Mouse (Mus musculus) intestine, embryonic 15.5 days (tissue): ENCODE data around the gene Nectin1. TPM values are rescaled to one million over a fixed set of nuclear protein-coding genes. Genes with fewer than 3 reads are reported as not detected.
A peak's percentile ranks its signal among the peaks of the same experiment; 100 is the strongest.

Source experiments
- ATAC-seq: fragments of 200-750 bp; cut with Nextera tagmentation; 2 replicates; pipeline ENCODE4 v1.8.0; 2017; ENCODE audit warnings: moderate TSS enrichment, moderate library complexity
- H3K27ac ChIP-seq: fragments of 300-500 bp; sonication (generic); 2 replicates; pipeline ENCODE4 v1.5.1; 2015; ENCODE audit warnings: mild to moderate bottlenecking, inconsistent platforms
- H3K27me3 ChIP-seq: fragments of 300-500 bp; sonication (generic); replicated peaks from 2 replicates; pipeline ENCODE4 v1.6.1; 2015; ENCODE audit warnings: inconsistent platforms
- H3K36me3 ChIP-seq: fragments of 300-500 bp; sonication (generic); 2 replicates; pipeline ENCODE4 v1.6.1; 2015; ENCODE audit warnings: inconsistent platforms
- H3K4me1 ChIP-seq: fragments of 300-500 bp; sonication (generic); replicated peaks from 2 replicates; pipeline ENCODE4 v1.6.1; 2015; ENCODE audit warnings: inconsistent platforms
- H3K4me2 ChIP-seq: fragments of 300-500 bp; sonication (generic); replicated peaks from 2 replicates; pipeline ENCODE4 v1.6.1; 2015; ENCODE audit warnings: mild to moderate bottlenecking, inconsistent platforms
- H3K4me3 ChIP-seq: fragments of 300-500 bp; sonication (generic); replicated peaks from 2 replicates; pipeline ENCODE4 v1.5.1; 2015; ENCODE audit warnings: inconsistent platforms
- H3K9ac ChIP-seq: fragments of 300-500 bp; sonication (generic); 2 replicates; pipeline ENCODE4 v1.6.1; 2015; ENCODE audit warnings: inconsistent platforms
- H3K9me3 ChIP-seq: fragments of 300-500 bp; sonication (generic); 2 replicates; pipeline ENCODE4 v1.6.1; 2016; ENCODE audit warnings: inconsistent platforms
- WGBS: fragments of 180-500 bp; shearing (Covaris S2); methylation state at CpG from one replicate; pipeline ENCODE4 v1.1.7; 2015; 5-methylcytosine and 5-hydroxymethylcytosine counted together
- polyA plus RNA-seq: library from polyadenylated mRNA; unstranded; fragments of >200 nt; fragmentation: Nextera tagmentation; extraction: Ambion mirVana; gene quantifications from 2 replicates; pipeline ENCODE4 v1.2.1, GENCODE M21; 2015

Nectin1 gene
- polyA plus RNA-seq, 1 experiment from 2014 or later, result 4.1 TPM

DNA sequence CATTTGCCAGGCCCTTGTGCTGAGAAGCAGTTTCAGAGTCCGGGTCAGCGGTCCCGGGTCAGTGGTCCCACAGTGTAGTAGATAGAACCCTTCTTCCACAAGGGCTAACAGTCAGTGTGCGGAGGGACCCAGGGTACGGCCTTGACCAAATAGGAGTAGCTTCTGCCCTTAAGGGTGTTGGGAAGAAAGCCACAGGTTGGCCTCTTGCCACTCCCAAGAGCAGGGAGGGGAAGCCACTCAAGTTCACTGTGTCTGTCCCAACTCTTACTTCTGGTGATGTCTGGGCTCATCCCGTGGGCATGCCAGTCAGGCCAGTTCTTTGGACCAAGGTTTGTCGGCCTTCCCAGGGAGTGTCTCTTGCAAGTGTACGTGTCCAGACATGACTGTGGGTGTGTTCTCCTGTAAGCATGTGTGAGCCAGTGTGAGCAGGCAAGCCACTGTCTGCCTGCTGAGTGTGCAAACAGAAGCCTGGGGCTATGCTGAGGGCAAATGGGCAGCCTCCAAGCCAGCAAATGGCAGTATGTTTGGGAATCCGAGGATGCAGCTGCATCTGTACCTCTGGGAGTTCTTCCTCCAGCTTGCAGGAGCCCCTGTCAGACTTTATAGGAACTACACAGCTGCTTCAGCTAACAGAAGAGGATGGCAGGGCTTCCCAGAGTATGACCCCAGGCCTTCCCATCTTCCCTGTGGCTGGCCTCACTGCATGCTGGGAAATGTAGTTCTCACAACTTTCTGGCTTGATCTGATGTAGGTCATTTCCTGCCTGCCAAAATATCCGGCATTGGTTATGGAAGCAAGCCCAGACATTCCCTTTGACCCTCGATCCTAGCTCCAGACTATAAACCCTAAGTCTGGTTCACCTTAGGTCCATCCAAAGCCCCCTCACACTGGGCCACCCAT is 53.3 kb downstream of the Nectin1 start:
- 76% methylated on average over 11 of the region's 11 CpGs for WGBS
- ATAC-seq, result no peak
- no peaks in the 10 kb centered on the region for H3K27me3 ChIP-seq
- H3K9me3 ChIP-seq, result no peaks in the 10 kb centered on the region
- no peak overlapping the region for H3K4me2 ChIP-seq
- no peak overlapping the region for H3K4me3 ChIP-seq
- no peak overlapping the region for H3K9ac ChIP-seq
- H3K27ac ChIP-seq, result no peak overlapping the region
- H3K36me3 ChIP-seq, result no peaks in the 10 kb centered on the region
- H3K4me1 ChIP-seq, result no peaks in the 10 kb centered on the region

DNA sequence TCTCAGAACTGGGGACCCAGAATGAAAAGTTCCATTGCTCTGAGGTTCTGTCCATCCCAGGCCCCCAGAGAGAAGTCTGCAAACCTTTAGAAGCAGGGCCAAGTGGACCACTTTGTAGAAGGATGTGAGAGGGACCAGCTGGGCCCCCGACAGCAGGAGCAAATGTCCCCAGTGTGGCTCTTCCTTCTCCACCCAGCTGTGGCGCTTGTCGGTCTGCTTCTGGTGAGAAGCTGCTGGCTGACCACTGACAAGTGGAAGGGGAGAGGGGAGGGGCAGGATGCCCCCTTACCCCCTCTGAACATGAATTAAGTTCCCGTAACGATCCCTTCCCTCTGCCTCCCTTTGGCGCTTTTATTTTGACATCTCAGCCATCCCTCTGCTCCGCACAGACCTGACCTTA is 54.0 kb downstream of the Nectin1 start:
- Histone ChIP-seq H3K9ac (no peak overlapping the region), H3K4me1 (no peaks in the 10 kb centered on the region), H3K27ac (no peak overlapping the region), H3K36me3 (no peaks in the 10 kb centered on the region), H3K9me3 (no peaks in the 10 kb centered on the region), H3K4me3 (no peak overlapping the region), H3K4me2 (no peak overlapping the region), H3K27me3 (no peaks in the 10 kb centered on the region)
- no peak for ATAC-seq
- 66% methylated on average over 7 of the region's 7 CpGs for WGBS

DNA sequence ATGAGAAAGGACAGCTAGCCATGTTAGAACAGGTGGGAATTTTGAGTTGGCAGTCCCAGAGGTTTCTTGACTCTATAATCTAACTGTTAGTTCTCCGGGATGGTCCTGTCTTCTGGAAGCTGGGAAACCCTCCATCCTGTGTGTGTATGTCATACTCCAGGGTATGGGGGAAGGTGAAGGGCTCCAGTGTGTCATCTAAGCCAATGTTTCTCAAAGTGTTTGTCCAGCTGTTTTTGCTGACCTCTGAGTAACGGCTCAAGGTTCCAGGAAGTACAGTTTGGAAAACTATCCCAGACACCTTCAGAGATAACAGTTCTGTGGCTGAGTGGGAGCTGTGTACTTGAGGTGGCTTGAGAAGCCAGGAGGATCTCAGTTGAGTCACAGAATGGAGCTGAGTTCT is 56.7 kb downstream of the Nectin1 start:
- no peak overlapping the region for H3K4me3 ChIP-seq
- WGBS, result 73% methylated on average over 2 of the region's 2 CpGs
- no peaks in the 10 kb centered on the region for H3K4me1 ChIP-seq
- no peak overlapping the region for H3K9ac ChIP-seq
- H3K27me3 ChIP-seq, result no peaks in the 10 kb centered on the region
- ATAC-seq, result no peak
- H3K27ac ChIP-seq, result no peak overlapping the region
- no peak overlapping the region for H3K4me2 ChIP-seq
- no peaks in the 10 kb centered on the region for H3K36me3 ChIP-seq
- no peaks in the 10 kb centered on the region for H3K9me3 ChIP-seq

DNA sequence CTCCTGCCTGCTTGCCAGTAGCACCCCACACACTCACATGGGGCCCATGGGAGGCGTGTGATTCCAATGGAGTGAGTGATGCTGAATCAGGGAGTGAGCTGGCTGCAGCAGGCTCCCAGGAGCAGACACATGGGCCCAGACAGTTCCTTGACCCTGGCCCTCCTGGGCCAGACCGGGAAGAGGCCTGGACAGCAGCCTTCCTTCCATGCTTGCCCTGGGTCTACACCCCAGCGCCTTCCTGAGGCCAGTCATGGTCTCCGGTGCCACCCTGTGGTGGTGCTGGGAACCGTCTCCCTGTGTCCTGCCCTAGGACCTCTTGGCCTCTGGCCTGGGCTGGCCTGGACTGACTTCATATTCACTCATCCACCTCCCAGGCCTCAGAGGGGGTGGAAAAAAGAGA is 58.1 kb downstream of the Nectin1 start:
- H3K9ac ChIP-seq, result no peak overlapping the region
- H3K36me3 ChIP-seq, result no peaks in the 10 kb centered on the region
- no peaks in the 10 kb centered on the region for H3K27me3 ChIP-seq
- H3K27ac ChIP-seq, result no peak overlapping the region
- peak; percentile 36; the same call in 1 of the 2 replicates for ATAC-seq
- no peaks in the 10 kb centered on the region for H3K4me1 ChIP-seq
- no peaks in the 10 kb centered on the region for H3K9me3 ChIP-seq
- WGBS, result 45% methylated on average over 5 of the region's 5 CpGs
- H3K4me2 ChIP-seq, result no peak overlapping the region
- H3K4me3 ChIP-seq, result no peak overlapping the region

DNA sequence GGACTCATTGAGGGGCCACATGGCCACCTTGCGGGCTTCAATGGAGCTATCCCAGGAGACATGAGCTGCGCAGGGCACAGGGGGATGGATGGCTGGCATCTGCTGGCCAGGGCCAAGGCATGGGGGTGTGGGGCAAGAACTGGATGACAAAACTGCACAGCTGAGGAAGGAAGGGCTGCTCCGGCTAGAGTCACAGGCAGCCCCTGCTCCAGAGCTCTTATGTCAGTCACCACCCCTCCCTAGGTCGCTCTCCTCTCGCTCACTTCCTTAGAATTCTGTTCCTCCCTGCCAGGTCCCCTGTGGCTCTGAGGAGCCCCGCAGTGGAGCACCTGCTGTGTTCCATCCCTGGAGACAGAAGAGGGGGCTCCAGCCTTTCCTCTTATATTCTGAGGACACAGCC is 63.8 kb downstream of the Nectin1 start:
- H3K4me2 ChIP-seq, result no peak overlapping the region
- WGBS, result 36% methylated on average over 6 of the region's 6 CpGs
- no peak overlapping the region for H3K27ac ChIP-seq
- no peaks in the 10 kb centered on the region for H3K9me3 ChIP-seq
- ATAC-seq, result no peak
- H3K27me3 ChIP-seq, result no peaks in the 10 kb centered on the region
- no peak overlapping the region for H3K9ac ChIP-seq
- H3K36me3 ChIP-seq, result no peaks in the 10 kb centered on the region
- H3K4me1 ChIP-seq, result peaks cover 3% of the 10 kb centered on the region; the same call in 1 of the 2 replicates
- H3K4me3 ChIP-seq, result no peak overlapping the region

DNA sequence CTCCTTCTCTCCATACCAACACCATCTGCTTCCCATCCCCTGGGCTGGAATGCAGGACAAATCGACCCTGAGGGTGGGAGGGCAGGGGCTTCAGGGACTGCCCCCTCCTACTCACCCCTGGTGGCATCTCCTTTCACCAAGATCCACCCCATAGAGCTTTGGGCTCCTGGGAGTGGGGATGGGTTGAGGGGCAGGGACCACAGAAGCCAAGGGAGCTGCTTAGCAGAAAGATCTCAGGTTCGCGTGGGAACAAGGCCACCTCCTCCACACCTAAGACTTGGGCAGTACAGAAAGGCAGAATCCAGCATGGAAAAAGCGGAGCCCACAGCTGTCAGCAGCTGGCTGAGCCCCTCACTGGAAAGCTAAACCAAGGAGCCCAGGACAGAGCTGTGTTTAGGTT is 64.3 kb downstream of the Nectin1 start:
- no peaks in the 10 kb centered on the region for H3K9me3 ChIP-seq
- H3K36me3 ChIP-seq, result no peaks in the 10 kb centered on the region
- peaks cover 3% of the 10 kb centered on the region; the same call in 1 of the 2 replicates for H3K4me1 ChIP-seq
- H3K4me2 ChIP-seq, result no peak overlapping the region
- 26% methylated on average over 3 of the region's 4 CpGs for WGBS
- H3K27ac ChIP-seq, result no peak overlapping the region
- no peak overlapping the region for H3K4me3 ChIP-seq
- H3K27me3 ChIP-seq, result no peaks in the 10 kb centered on the region
- ATAC-seq, result no peak
- H3K9ac ChIP-seq, result no peak overlapping the region

DNA sequence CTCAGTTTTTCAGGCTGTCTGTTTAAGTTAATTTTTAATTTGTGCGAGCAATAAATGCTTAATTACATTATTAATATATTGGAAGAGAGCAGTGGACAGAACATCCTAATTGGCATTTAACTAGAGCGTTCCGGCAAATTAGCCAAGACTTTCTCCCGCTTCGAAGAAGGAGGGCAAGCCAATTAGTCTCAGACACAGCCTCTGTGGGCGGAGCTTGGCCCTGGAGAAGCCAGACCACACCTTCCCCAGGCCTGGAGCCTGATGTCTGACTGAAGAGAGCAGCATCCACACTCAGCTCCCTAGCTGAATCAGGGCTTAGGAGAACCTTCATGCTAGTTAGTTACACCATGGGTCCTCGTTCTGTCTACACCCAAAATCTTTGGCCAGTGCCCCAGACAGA is 64.8 kb downstream of the Nectin1 start:
- Histone ChIP-seq H3K36me3 (no peaks in the 10 kb centered on the region), H3K9ac (no peak overlapping the region), H3K4me1 (peaks cover 3% of the 10 kb centered on the region; the same call in 1 of the 2 replicates), H3K27me3 (no peaks in the 10 kb centered on the region), H3K4me3 (no peak overlapping the region), H3K9me3 (no peaks in the 10 kb centered on the region), H3K27ac (no peak overlapping the region), H3K4me2 (no peak overlapping the region)
- WGBS, result 26% methylated on average over 7 of the region's 7 CpGs
- no peak for ATAC-seq

DNA sequence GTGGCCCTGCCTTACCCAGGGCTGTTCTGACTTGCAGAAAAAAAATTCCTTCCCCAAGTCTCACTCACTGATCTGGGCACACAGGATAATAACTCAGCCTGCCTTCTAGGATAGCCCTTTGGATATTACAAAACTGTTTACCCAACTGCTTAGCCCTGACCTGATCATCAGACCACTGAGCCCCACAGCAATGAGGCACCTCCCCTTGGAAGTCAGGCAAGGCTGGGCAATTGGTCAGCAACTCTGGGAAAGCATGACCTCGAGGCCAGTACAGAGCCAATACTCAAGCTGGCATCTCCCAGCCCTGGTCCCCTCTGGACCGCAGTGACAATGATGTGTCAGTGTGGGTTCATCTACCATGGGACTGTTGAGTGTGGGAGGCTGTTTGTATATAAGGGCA is 69.4 kb downstream of the Nectin1 start:
- Histone ChIP-seq H3K4me3 (no peak overlapping the region), H3K4me1 (peaks cover 1% of the 10 kb centered on the region; the same call in 1 of the 2 replicates), H3K9me3 (no peaks in the 10 kb centered on the region), H3K27ac (no peak overlapping the region), H3K36me3 (no peaks in the 10 kb centered on the region), H3K4me2 (no peak overlapping the region), H3K9ac (no peak overlapping the region), H3K27me3 (no peaks in the 10 kb centered on the region)
- ATAC-seq, result no peak
- 69% methylated on average over 2 of the region's 2 CpGs for WGBS

DNA sequence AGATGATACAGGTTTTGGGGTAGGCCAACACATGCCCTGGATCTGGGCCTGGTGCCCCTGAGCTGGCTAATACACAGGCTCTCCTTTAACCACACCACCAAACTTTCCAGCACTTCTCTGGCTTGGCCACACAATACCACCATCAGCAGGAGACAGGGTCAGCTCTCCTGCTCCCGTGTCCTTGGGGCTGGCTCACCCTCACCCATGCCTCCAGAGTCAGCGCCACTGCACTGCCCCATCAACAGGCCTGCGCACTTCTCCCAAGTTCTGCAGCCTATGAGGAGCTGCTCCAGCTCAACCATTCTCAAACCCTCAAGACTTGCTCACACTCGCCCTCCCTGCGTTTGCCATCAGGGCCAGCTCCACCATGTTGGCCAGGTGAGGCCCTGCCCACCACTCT is 78.4 kb downstream of the Nectin1 start:
- 93% methylated on average over 5 of the region's 5 CpGs for WGBS
- no peak for ATAC-seq
- H3K27ac ChIP-seq, result no peak overlapping the region

DNA sequence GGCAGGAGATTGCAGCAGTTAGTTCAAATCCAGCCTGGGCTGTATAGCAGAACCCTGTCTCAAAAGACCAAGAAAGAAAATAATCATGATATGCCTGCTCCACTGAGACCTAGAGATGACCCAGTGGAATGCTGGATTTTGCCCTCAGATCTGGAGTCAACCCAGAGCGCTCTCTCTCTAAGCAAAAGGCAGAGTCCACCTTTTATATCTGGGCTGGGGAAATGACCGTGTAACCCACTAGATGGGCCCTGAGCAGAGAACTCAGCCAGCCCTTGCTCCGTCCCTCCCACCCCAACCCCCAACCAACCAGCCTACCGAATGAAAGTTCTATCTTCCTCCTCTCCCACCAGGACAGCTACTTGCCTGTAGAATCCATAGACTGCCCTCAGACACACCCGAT is 81.4 kb downstream of the Nectin1 start:
- peaks cover 7% of the 10 kb centered on the region for H3K4me1 ChIP-seq
- H3K4me2 ChIP-seq, result no peak overlapping the region
- no peak overlapping the region for H3K27ac ChIP-seq
- H3K4me3 ChIP-seq, result no peak overlapping the region
- no peaks in the 10 kb centered on the region for H3K36me3 ChIP-seq
- H3K9ac ChIP-seq, result no peak overlapping the region
- no peaks in the 10 kb centered on the region for H3K27me3 ChIP-seq
- 68% methylated on average over 5 of the region's 5 CpGs for WGBS
- no peaks in the 10 kb centered on the region for H3K9me3 ChIP-seq
- no peak for ATAC-seq

More for the DNA sequence above, 78.4 kb downstream of the Nectin1 start:
- H3K27me3 ChIP-seq, result no peaks in the 10 kb centered on the region
- H3K9me3 ChIP-seq, result no peaks in the 10 kb centered on the region
- no peak overlapping the region for H3K9ac ChIP-seq
- H3K36me3 ChIP-seq, result no peaks in the 10 kb centered on the region
- no peak overlapping the region for H3K4me3 ChIP-seq
- H3K4me2 ChIP-seq, result no peak overlapping the region
- peaks cover 7% of the 10 kb centered on the region for H3K4me1 ChIP-seq

DNA sequence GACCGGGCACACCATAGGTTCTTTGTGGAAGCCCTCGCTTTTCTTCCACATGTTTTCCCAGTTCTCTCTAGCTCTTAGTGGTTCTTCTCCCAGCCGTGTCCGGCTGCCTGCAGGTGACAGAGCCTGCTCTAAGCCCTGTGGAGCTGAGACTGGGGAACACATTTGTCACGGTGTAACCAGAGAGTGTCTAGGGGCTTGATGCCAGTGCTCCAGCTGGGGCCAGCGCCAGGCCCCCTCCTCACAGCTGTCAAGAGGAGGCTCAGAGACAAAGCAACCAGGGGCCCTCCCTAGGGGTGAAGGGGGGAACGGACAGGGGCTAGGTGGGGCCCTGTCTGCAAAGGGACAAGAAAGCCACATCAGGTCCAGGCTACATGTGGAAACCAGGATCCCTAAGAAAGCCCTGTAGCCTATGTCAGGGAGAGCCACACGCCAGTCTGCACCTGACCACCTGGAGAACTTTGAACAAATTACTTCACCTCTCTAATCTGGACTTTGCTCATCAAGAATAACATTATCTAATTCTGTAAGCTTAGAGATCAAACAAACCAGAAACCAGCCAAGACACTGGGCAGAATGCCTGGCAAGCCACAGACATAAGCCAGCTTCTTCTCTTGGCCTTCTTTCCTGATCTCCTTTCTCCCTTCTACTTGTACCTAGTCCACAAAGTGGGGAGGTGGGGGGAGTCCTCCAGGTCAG is 82.9 kb downstream of the Nectin1 start:
- no peaks in the 10 kb centered on the region for H3K36me3 ChIP-seq
- H3K4me2 ChIP-seq, result no peak overlapping the region
- H3K4me3 ChIP-seq, result no peak overlapping the region
- H3K4me1 ChIP-seq, result peaks cover 7% of the 10 kb centered on the region
- H3K9me3 ChIP-seq, result no peaks in the 10 kb centered on the region
- H3K27ac ChIP-seq, result no peak overlapping the region
- H3K9ac ChIP-seq, result no peak overlapping the region
- H3K27me3 ChIP-seq, result no peaks in the 10 kb centered on the region
- 50% methylated on average over 8 of the region's 8 CpGs for WGBS
- ATAC-seq, result peak; percentile 68; the same call in 1 of the 2 replicates

DNA sequence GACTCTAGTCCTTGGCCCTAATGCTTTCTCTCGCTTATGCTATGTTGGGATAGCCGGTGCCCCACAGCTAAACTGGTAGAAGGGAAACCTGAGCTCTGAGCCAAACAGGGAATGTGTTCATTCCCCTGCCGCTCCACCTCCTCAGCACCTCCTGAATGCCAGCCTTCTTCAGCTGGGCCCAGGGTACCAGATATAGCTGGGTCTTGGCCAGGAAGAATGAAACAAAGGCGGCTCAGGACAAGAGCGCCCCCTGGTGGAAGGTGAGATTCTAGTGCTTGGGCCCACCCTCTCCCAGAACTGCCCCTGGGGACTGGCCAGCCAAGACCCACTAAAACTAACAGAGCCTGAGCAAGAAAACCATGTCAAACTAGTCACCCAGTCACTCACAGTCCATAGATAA is 83.8 kb downstream of the Nectin1 start:
- 55% methylated on average over 5 of the region's 5 CpGs for WGBS
- ATAC-seq, result no peak; the same call in 1 of the 2 replicates
- Histone ChIP-seq H3K27me3 (no peaks in the 10 kb centered on the region), H3K36me3 (no peaks in the 10 kb centered on the region), H3K9me3 (no peaks in the 10 kb centered on the region), H3K27ac (no peak overlapping the region), H3K4me1 (peaks cover 7% of the 10 kb centered on the region), H3K4me2 (no peak overlapping the region), H3K9ac (no peak overlapping the region), H3K4me3 (no peak overlapping the region)
